Mouse (Mus musculus) testis, adult 2 months (tissue): ENCODE measurements around the gene Ebf3.

Experiments used
- CTCF ChIP-seq: fragments of 200-500 bp; IDR thresholded peaks from 2 replicates; pipeline ENCODE4 v1.5.1; 2012; ENCODE audit warnings: low read depth, mild to moderate bottlenecking, inconsistent platforms, low read length, moderate library complexity; ENCODE audit not compliant: control insufficient read depth, insufficient read depth, insufficient replicate concordance
- POLR2A ChIP-seq: fragments of 200-500 bp; IDR thresholded peaks from 2 replicates; pipeline ENCODE4 v1.6.1; 2012; ENCODE audit warnings: low read depth, mild to moderate bottlenecking, inconsistent platforms, low read length, moderate library complexity; ENCODE audit not compliant: control insufficient read depth

GRCm38 (mm10) chr7:137278171-137278570 is 36.1 kb downstream of the Ebf3 start:
- TF ChIP-seq POLR2A (no peak), CTCF (no peak)
